Mouse (Mus musculus) heart, adult 2 months (tissue): Measurements from ENCODE around the gene Tmem222.

Experiments used
- CTCF ChIP-seq: fragments of 200-600 bp; IDR thresholded peaks from 2 replicates; pipeline ENCODE4 v1.8.1; 2022; ENCODE audit warnings: antibody characterized with exemption, mild to moderate bottlenecking, moderate library complexity
- EP300 ChIP-seq: fragments of 200-500 bp; IDR thresholded peaks from 2 replicates; pipeline ENCODE4 v1.6.1; 2011; ENCODE audit warnings: low read depth, low read length, control low read depth; ENCODE audit not compliant: insufficient read depth

DNA sequence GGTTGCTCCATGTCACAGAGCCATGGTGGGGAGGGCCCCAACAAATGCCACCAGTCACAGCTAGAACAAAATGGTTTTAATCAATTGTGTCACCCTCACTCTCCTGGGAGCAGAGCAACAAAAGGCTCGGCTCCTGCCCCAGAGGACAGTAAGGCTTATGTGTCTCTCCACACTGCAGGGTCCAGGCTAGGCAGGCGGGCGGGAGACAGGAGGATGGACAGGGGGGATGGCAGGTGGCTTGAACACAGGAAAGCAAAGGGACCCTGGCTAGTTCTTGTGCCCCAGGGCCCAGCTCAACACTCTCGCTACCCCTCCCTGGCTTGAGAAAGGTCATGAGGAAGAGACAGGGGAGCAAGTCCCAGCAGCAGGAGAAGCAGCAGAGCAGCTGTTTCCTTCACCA, 14.8 kb upstream of the Tmem222 start:
- TF ChIP-seq EP300: no peak
- no peak for TF ChIP-seq CTCF
